Mouse (Mus musculus): ENCODE results near the gene Pnck. TPM values are rescaled to one million over a fixed set of nuclear protein-coding genes. Genes with fewer than 3 reads are reported as not detected.

Gene Pnck
- polyA plus RNA-seq, 1 experiment from 2014 or later, result 12.7 TPM

DNA sequence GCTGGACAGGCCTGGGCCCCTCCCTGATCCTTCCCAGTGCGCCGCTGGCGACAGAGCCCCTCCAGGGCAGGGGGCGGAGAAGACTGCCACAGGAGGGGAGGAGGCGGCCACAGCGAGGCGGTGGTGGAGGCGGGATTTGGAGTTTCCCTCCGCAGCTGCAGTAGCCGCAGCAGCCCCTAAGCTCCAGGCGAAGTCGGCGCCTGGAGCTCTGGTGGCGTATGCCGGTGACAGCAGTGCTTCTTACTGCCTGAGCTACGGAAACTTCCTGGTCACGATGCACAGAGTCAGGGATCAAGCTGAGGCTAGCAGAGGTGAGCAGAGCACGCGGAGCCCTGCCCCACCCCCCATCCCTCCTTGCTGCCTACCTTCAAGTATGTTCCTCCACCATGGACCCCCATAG is 24.5 kb downstream of the Pnck start:
- no peak for ATAC-seq
- Histone ChIP-seq H3K4me1 (replicated peaks) (no peaks in the 10 kb centered on the region), H3K27me3 (replicated peaks) (peaks cover 35% of the 10 kb centered on the region), H3K27ac (no peak overlapping the region), H3K4me2 (replicated peaks) (peak overlapping the region; percentile 48), H3K4me3 (replicated peaks) (no peak overlapping the region), H3K9ac (no peak overlapping the region), H3K9me3 (no peaks in the 10 kb centered on the region), H3K36me3 (no peaks in the 10 kb centered on the region)
- WGBS, result 20% methylated on average over 19 of the region's 19 CpGs

DNA sequence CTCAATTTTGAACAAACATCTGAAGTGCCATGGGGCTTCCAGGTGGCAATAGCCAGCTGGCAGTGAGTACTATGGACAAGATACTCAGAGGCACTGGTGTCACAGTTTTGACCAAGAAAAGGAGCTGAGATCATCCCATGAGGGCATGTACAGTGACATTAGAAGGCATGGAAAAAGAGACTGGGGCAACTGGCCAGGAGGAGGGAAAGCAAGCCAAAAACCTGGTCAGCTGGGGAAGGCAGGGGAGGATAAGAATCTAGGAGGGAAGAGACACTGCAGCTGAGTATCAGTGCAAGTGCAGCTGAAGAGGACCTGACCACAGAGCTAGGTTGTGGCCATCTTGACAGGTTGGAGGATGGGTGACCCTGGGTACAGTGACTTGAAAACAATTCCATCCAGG is 32.9 kb downstream of the Pnck start:
- H3K9ac ChIP-seq, result no peak overlapping the region
- H3K4me3 ChIP-seq (replicated peaks), result no peak overlapping the region
- no peaks in the 10 kb centered on the region for H3K27me3 ChIP-seq (replicated peaks)
- H3K36me3 ChIP-seq, result no peaks in the 10 kb centered on the region
- no peak overlapping the region for H3K27ac ChIP-seq
- ATAC-seq, result no peak
- H3K4me2 ChIP-seq (replicated peaks), result no peak overlapping the region
- no peaks in the 10 kb centered on the region for H3K4me1 ChIP-seq (replicated peaks)
- H3K9me3 ChIP-seq, result no peaks in the 10 kb centered on the region

DNA sequence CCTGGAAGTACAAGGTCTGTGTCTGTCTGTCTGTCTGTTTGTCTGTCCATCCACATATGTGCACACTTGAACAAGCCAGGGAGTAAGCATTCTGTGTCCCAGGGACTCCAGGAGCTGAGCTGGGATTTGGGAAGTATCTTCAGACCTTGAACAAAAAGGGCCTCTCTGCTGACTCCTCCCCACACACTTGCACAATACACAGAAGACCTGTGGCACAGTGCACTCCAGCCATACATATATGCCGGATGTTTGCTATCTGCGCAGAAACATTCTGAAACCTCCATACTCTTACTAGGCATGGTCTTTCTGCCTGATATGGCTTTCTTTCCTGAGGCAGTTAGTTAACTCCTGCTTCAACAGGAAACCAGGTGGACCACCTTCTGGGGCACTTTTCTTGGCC is 40.0 kb downstream of the Pnck start:
- Histone ChIP-seq H3K4me1 (replicated peaks) (no peaks in the 10 kb centered on the region), H3K9ac (no peak overlapping the region), H3K36me3 (no peaks in the 10 kb centered on the region), H3K4me3 (replicated peaks) (no peak overlapping the region), H3K27me3 (replicated peaks) (no peaks in the 10 kb centered on the region), H3K27ac (no peak overlapping the region), H3K9me3 (no peaks in the 10 kb centered on the region), H3K4me2 (replicated peaks) (no peak overlapping the region)
- no peak for ATAC-seq
- WGBS, result 78% methylated on average over 2 of the region's 2 CpGs

DNA sequence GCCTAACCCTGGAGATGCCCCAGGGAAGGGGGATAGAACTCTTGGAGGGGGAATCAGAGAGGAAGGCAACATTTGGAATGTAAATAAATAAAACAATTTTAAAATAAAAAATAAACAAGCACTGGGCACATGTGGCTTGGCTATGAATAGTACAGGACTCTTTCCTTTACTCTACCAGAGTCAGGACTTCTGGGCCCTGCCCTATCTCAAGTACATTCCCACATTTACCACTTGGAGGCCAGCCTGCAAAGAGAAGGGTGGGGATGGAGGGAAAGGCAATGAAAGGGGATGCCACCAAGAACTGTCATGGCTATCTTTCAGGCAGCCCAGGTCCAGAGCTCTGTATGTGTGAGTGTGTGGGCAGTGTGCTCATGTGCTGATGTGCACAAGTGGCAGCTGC is 40.5 kb downstream of the Pnck start:
- Histone ChIP-seq H3K27ac (no peak overlapping the region), H3K4me2 (replicated peaks) (no peak overlapping the region), H3K27me3 (replicated peaks) (no peaks in the 10 kb centered on the region), H3K9me3 (no peaks in the 10 kb centered on the region), H3K4me1 (replicated peaks) (no peaks in the 10 kb centered on the region), H3K4me3 (replicated peaks) (no peak overlapping the region), H3K36me3 (no peaks in the 10 kb centered on the region), H3K9ac (no peak overlapping the region)
- no peak for ATAC-seq

DNA sequence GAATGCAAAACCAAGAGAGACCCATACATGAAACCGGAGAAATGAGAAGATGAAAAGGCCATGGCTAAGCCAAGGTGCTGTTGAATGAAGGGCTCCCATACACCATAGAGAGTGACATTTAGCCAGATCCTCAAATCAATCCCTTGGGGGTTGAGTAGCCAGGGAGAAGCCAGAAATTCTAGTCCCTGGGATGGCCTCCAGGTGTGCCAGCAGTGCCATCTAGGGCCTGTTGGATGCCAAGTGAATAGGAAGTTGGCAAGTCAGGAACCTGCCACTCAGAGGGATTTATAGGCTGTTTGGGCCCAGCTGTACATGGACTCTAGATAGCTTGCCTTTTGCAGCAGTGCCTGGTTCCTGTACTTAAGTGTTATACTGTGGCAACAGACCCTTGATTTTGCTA is 44.0 kb downstream of the Pnck start:
- WGBS, result 100% methylated on average over 1 of the region's 1 CpGs
- Histone ChIP-seq H3K9ac (no peak overlapping the region), H3K36me3 (no peaks in the 10 kb centered on the region), H3K4me1 (replicated peaks) (no peaks in the 10 kb centered on the region), H3K9me3 (no peaks in the 10 kb centered on the region), H3K4me3 (replicated peaks) (no peak overlapping the region), H3K4me2 (replicated peaks) (no peak overlapping the region), H3K27ac (no peak overlapping the region), H3K27me3 (replicated peaks) (no peaks in the 10 kb centered on the region)
- no peak for ATAC-seq

DNA sequence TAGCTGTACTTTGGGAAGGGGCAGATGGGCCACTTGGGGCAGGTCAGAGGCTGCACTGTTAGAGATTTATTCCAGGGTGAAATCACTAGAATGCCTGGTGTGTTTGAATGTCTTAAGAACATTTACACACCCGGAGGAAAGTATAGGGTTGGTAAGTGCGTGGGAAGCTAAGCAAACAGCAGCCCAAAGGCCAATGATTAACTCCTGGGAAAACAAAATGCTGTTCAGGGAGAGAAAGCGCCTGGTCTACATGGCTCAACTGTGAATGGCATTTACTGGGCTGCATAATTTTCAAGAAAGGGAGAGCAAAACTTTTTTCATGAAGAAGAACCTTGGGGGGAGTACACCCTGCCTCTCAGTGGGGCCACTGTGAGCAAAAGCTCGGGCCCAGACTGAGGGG is 46.3 kb downstream of the Pnck start:
- H3K9me3 ChIP-seq, result no peaks in the 10 kb centered on the region
- H3K4me2 ChIP-seq (replicated peaks), result no peak overlapping the region
- 47% methylated on average over 4 of the region's 4 CpGs for WGBS
- no peaks in the 10 kb centered on the region for H3K27me3 ChIP-seq (replicated peaks)
- H3K4me1 ChIP-seq (replicated peaks), result no peaks in the 10 kb centered on the region
- no peak overlapping the region for H3K4me3 ChIP-seq (replicated peaks)
- no peak overlapping the region for H3K9ac ChIP-seq
- H3K27ac ChIP-seq, result no peak overlapping the region
- peak; percentile 81 for ATAC-seq
- no peaks in the 10 kb centered on the region for H3K36me3 ChIP-seq

Other genes with a start within 250 kb of the Pnck start
- gene Zfp92, start 249.0 kb downstream of the Pnck start, polyA plus RNA-seq (2015; fragmentation: Nextera tagmentation; extraction: Ambion mirVana), result 0.32 and 0.54 TPM in 2 replicates
- gene Trex2, start 224.8 kb downstream of the Pnck start, polyA plus RNA-seq (2015; fragmentation: Nextera tagmentation; extraction: Ambion mirVana), result not detected in 2 replicates
- gene Haus7, start 201.1 kb downstream of the Pnck start, polyA plus RNA-seq (2015; fragmentation: Nextera tagmentation; extraction: Ambion mirVana), result 58.2 and 60.6 TPM in 2 replicates
- gene Bgn, start 176.5 kb downstream of the Pnck start, polyA plus RNA-seq (2015; fragmentation: Nextera tagmentation; extraction: Ambion mirVana), result 48.5 and 52.7 TPM in 2 replicates
- 0.26 and 0.28 TPM in 2 replicates for gene Atp2b3, start 157.0 kb downstream of the Pnck start, polyA plus RNA-seq (2015; fragmentation: Nextera tagmentation; extraction: Ambion mirVana)
- gene Dusp9, start 20.7 kb downstream of the Pnck start, polyA plus RNA-seq (2015; fragmentation: Nextera tagmentation; extraction: Ambion mirVana), result 10.7 and 11.0 TPM in 2 replicates
- gene Slc6a8, start 13.0 kb upstream of the Pnck start, polyA plus RNA-seq (2015; fragmentation: Nextera tagmentation; extraction: Ambion mirVana), result 7.1 and 9.1 TPM in 2 replicates
- gene Bcap31, start 56.1 kb upstream of the Pnck start, polyA plus RNA-seq (2015; fragmentation: Nextera tagmentation; extraction: Ambion mirVana), result 296 and 302 TPM in 2 replicates
- gene Abcd1, start 56.5 kb upstream of the Pnck start, polyA plus RNA-seq (2015; fragmentation: Nextera tagmentation; extraction: Ambion mirVana), result 18.5 and 20.2 TPM in 2 replicates
- 0.38 TPM in 2 replicates for gene Plxnb3, start 97.0 kb upstream of the Pnck start, polyA plus RNA-seq (2015; fragmentation: Nextera tagmentation; extraction: Ambion mirVana)
- gene Srpk3, start 114.3 kb upstream of the Pnck start, polyA plus RNA-seq (2015; fragmentation: Nextera tagmentation; extraction: Ambion mirVana), result 1.3 and 2.0 TPM in 2 replicates
- gene Idh3g, start 126.8 kb upstream of the Pnck start, polyA plus RNA-seq (2015; fragmentation: Nextera tagmentation; extraction: Ambion mirVana), result 217 and 251 TPM in 2 replicates
- gene Ssr4, start 126.9 kb upstream of the Pnck start, polyA plus RNA-seq (2015; fragmentation: Nextera tagmentation; extraction: Ambion mirVana), result 240 and 287 TPM in 2 replicates
- gene Pdzd4, start 164.9 kb upstream of the Pnck start, polyA plus RNA-seq (2015; fragmentation: Nextera tagmentation; extraction: Ambion mirVana), result 0.57 and 0.72 TPM in 2 replicates
- 0.05 and 0.25 TPM in 2 replicates for gene Avpr2, start 232.0 kb upstream of the Pnck start, polyA plus RNA-seq (2015; fragmentation: Nextera tagmentation; extraction: Ambion mirVana)
- gene L1cam, start 236.0 kb upstream of the Pnck start, polyA plus RNA-seq (2015; fragmentation: Nextera tagmentation; extraction: Ambion mirVana), result 9.0 and 9.4 TPM in 2 replicates

Measured in intestine, embryonic 15.5 days (tissue).